Mouse (Mus musculus) inflammation-experienced regulatory T-cells (primary cell): Measurements from ENCODE around the gene Ptms. TPM values are rescaled to one million over a fixed set of nuclear protein-coding genes. Genes with fewer than 3 reads are reported as not detected.

Experiments
- polyA plus RNA-seq, 2 experiments: library from polyadenylated mRNA; unstranded; fragments of 100-300 nt; shearing (Covaris generic); gene quantifications; one replicate each; pipeline ENCODE4 v1.2.1; 2017

The Ptms gene
- polyA plus RNA-seq, result 10 to 100 TPM; 35.8 to 45.4 TPM

DNA sequence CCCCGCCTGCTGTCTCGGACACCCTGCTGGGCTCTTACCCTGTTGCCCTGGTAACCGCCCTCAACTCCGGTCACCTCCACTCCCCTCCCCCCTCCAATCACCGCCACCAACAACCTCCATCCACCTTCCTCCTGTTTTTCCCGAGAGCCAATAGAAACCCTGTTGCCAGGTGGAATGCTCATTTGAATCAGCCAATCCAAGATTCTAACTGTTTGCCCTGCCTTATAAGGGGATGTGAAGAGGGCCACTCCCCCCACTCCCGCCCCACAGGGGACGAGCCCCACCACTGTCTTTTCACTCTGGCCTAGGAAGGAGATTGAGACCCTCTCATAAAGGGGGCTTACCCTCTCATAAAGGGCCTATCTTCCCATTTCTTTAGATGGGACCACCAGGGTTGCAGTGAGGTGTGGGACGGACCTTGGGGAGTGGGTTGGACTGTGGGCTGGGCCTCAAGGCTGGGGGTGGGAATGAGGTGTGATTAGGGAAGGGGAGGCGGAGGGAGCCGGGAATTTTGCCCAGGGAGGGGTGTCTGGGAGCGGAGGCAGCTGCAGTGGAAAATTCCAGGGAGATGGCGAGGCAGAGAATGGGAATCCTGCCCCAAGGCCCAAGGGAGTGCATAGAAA is at the start of gene Ptms:
Gene Ptms (minus strand): TSS at position 409 of the 623 bp plus-strand sequence.

DNA sequence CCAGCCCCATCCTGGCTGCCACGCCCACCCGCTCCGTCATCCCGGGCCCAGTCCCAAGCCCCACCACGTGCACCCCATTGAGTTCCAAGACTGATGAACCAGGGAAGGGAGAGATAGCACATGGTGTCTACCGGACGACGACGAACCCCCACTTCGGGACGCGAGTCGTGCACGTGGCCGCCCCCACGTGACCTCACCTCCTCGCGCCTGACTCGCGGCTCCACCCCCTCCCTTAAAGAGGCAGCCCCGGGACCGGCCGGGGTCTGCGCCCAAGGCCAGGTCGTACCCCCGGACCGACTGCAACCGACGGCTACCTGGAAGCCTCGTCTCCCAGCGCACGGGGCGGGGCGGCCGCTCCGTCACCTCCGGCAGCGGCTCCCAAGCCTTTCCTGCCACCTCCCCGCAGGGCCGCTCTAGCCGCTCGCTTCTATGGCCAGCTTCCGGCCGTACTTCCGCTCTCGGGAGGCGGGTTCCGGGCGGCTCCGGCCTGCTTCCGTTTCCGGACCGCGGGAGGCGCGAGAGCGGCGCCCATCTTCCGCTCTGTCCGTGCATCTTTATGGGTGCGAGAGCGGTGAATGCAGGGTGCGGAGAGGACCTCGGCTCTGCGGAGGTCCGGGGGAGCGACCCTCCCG is 45.3 kb upstream of the Ptms start, which contains the start of gene Cops7a:
Gene Cops7a (minus strand): TSS at position 451 of the 632 bp plus-strand sequence.

DNA sequence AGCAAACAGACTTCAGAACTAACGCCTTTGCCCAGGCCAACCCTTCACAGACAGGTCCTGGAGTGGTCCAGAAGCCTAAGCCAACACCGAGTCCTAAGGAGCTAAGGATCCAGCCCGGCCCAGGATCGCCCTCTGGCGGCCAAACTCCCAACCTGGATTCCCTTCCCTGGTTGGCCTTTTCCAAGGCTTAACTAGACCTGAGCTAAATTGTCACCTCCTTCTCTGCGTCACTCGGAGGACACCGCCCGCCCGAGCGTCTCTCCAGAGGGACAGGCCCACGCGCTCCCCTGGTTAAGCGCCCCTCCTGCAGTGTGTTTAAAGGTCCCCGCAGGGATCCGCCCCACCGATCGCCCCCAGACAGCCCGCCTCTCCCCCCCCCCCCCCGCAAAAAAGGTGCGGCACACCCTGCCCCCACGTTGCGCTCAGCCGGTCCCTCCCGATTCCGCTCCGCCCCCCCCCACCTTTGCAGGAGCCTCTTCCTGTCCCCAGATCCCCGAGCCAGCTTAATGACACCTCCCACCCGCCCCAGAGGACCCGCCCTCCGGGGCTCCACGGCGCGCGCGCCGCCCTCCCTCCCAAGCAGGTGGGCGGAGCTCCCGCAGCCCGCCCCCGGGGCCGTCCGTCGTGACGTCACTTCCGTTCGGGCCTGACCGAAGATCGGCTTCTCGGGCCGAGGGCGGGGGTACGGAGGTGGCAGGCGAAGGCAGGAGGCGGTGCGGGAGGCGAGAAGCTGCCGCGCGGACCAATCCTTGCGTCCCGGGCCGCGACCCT is 11.0 kb upstream of the Ptms start, which contains the start of gene Mlf2:
Gene Mlf2 (plus strand): TSS at position 633 of the 771 bp plus-strand sequence.

DNA sequence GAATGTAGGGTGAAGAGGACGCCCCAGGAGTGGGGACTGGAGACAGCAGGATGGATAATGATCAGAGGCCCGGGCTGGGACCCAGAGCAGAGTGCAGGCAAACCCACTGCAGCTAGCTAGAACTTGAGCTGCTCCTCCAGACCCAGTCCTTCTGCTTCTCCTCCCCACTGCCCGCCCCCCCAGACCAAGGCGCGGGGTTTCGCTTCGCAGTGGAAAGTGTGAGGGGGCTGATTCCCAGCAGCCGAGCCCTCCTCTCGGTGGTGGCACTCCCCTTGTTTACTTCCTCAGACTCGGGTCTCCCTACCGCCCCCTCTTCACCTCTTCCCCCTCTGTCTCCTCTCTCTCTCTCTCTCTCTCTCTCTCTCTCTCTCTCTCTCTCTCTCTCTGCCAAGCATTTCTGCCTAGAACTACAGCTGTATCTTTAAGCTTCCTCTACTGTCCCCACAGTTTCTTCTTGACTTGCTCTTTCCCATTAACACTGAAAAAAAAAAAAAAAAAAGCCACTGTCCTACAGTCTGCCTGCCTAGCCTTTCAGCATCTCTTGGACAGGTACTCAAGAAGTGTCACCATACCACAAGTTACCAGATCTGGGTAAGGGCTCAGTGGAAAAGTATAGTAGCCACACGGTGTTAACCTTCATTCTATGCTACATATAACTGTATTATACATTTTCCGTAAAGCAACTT is 8.2 kb downstream of the Ptms start, which contains the start of gene Lag3:
Gene Lag3 (minus strand): TSS at position 173 of the 686 bp plus-strand sequence.

DNA sequence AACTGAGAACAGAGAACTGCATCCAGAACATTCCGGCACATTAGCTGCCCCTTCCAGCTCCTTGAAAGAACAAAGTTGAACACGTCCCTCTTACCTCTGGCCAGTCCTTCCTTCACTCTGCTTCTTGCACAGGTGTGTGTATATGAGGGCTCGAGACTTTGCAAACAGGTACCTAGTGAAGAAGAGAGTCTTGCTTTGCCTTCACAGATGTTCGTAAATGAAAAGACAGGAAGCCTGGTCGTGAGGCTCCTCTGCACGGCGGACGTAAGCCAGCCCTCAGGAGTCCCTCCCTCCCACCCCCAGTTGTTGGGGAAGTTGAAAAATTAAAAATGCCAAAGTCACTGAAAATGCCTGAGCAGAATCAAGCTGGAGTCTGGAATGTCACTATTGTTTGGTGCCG is 31.9 kb downstream of the Ptms start, which contains the start of gene Cd4:
Gene Cd4 (minus strand): TSS at position 236 of the 400 bp plus-strand sequence.

Other genes starting within 250 kb of the Ptms start
- 100 to 1,000 TPM; 287 to 344 TPM for gene Emg1, start 207.9 kb downstream of the Ptms start, polyA plus RNA-seq
- gene Phb2, start 207.8 kb downstream of the Ptms start, polyA plus RNA-seq, result 100 to 1,000 TPM; 196 to 201 TPM
- gene Ptpn6, start 181.4 kb downstream of the Ptms start, polyA plus RNA-seq, result 100 to 1,000 TPM; 320 to 496 TPM
- gene Grcc10, start 178.7 kb downstream of the Ptms start, polyA plus RNA-seq, result 100 to 1,000 TPM; 440 to 464 TPM
- gene Gm45234, start 164.1 kb downstream of the Ptms start, polyA plus RNA-seq, result not detected
- 10 to 100 TPM in 1 of 2 experiments, 1 to 10 TPM in 1; 4.2 to 14.1 TPM for gene Atn1, start 163.6 kb downstream of the Ptms start, polyA plus RNA-seq
- 1 to 10 TPM; 2.8 to 3.5 TPM for gene Eno2, start 150.4 kb downstream of the Ptms start, polyA plus RNA-seq
- gene Lrrc23, start 140.4 kb downstream of the Ptms start, polyA plus RNA-seq, result 1 to 10 TPM; 1.1 to 1.6 TPM
- 1 to 10 TPM; 4.4 to 4.5 TPM for gene Spsb2, start 111.4 kb downstream of the Ptms start, polyA plus RNA-seq
- gene Tpi1, start 105.8 kb downstream of the Ptms start, polyA plus RNA-seq, result 10 to 100 TPM; 75.7 to 86.0 TPM
- gene Usp5, start 90.6 kb downstream of the Ptms start, polyA plus RNA-seq, result 100 to 1,000 TPM in 1 of 2 experiments, 10 to 100 TPM in 1; 96.6 to 112 TPM
- 1 to 10 TPM; 2.0 to 4.3 TPM for gene Cdca3, start 90.6 kb downstream of the Ptms start, polyA plus RNA-seq
- gene Gnb3, start 79.8 kb downstream of the Ptms start, polyA plus RNA-seq, result under 1 TPM; 0.28 to 0.76 TPM
- 1 to 10 TPM in 1 of 2 experiments, not detected in 1; 1.2 TPM for gene P3h3, start 62.4 kb downstream of the Ptms start, polyA plus RNA-seq
- gene Gpr162, start 56.1 kb downstream of the Ptms start, polyA plus RNA-seq, result under 1 TPM; 0.11 to 0.89 TPM
- gene Cd4, start 31.9 kb downstream of the Ptms start, polyA plus RNA-seq, result 100 to 1,000 TPM; 455 to 600 TPM
- gene Lag3, start 8.4 kb downstream of the Ptms start, polyA plus RNA-seq, result 10 to 100 TPM in 1 of 2 experiments, 1 to 10 TPM in 1; 9.9 to 11.9 TPM
- gene Mlf2, start 11.3 kb upstream of the Ptms start, polyA plus RNA-seq, result 100 to 1,000 TPM; 176 to 183 TPM
- gene Cops7a, start 45.4 kb upstream of the Ptms start, polyA plus RNA-seq, result 10 to 100 TPM; 69.8 to 77.3 TPM
- gene Pianp, start 76.6 kb upstream of the Ptms start, polyA plus RNA-seq, result under 1 TPM in 1 of 2 experiments, not detected in 1; 0.45 TPM
- 10 to 100 TPM; 68.0 to 76.1 TPM for gene Zfp384, start 89.0 kb upstream of the Ptms start, polyA plus RNA-seq
- 10 to 100 TPM; 85.4 to 87.6 TPM for gene Ing4, start 119.7 kb upstream of the Ptms start, polyA plus RNA-seq
- gene Acrbp, start 129.6 kb upstream of the Ptms start, polyA plus RNA-seq, result 10 to 100 TPM; 20.3 to 33.0 TPM
- gene Lpar5, start 147.8 kb upstream of the Ptms start, polyA plus RNA-seq, result 10 to 100 TPM; 19.2 to 25.7 TPM
- gene Chd4, start 175.9 kb upstream of the Ptms start, polyA plus RNA-seq, result 10 to 100 TPM; 50.7 to 54.2 TPM
- gene Nop2, start 211.8 kb upstream of the Ptms start, polyA plus RNA-seq, result 10 to 100 TPM; 44.4 to 53.1 TPM
- gene Iffo1, start 225.1 kb upstream of the Ptms start, polyA plus RNA-seq, result 10 to 100 TPM; 30.3 to 30.4 TPM
- 100 to 1,000 TPM; 230 to 258 TPM for gene Gapdh, start 246.4 kb upstream of the Ptms start, polyA plus RNA-seq